Mouse (Mus musculus) CH12.LX (cell line): ENCODE measurements at regions not wholly inside any gene's neighbourhood (a gene's known extent, or its start where the extent isn't known, plus 50 kb on each side); places are given as distances from the start of the nearest gene placed in this dataset.

ENCODE experiments used
- DNase-seq: peaks from one replicate; pipeline ENCODE4 v3.0.0-alpha.2; 2013; ENCODE audit errors: extremely low read depth
- H3K27ac ChIP-seq: 2 replicates; pipeline ENCODE4 v1.5.1; 2012; ENCODE audit warnings: low read depth, mild to moderate bottlenecking, control low read depth, moderate library complexity; ENCODE audit not compliant: insufficient read depth
- H3K27me3 ChIP-seq: replicated peaks from 2 replicates; pipeline ENCODE3; 2012; ENCODE audit warnings: inconsistent platforms
- H3K36me3 ChIP-seq, 2 experiments: replicated peaks in 1 of 2; 2 replicates each; pipeline versions ENCODE3 to v1.6.1; 2012; ENCODE audit warnings: inconsistent platforms in 1 of 2, low read length in 1 of 2, mild to moderate bottlenecking in 1 of 2, mixed read lengths in 1 of 2, moderate library complexity in 1 of 2; ENCODE audit not compliant: control insufficient read depth in 1 of 2, insufficient read depth in 1 of 2
- H3K4me1 ChIP-seq, 2 experiments: 2 replicates each; pipeline ENCODE4 v1.6.1; 2012; ENCODE audit warnings: inconsistent platforms in 1 of 2, moderate library complexity in 1 of 2; ENCODE audit not compliant: insufficient read depth in 2 of 2, control insufficient read depth in 1 of 2
- H3K4me2 ChIP-seq: 2 replicates; pipeline ENCODE4 v1.6.1; 2012; ENCODE audit warnings: low read depth, mild to moderate bottlenecking, control low read depth; ENCODE audit not compliant: poor library complexity, insufficient read depth, severe bottlenecking
- H3K4me3 ChIP-seq, 3 experiments: fragments of 150-350 bp in 1 of 3; sonication (generic) in 1 of 3; replicated peaks in 1 of 3; 2 replicates each; pipeline versions ENCODE3 to v1.5.1; 2011 to 2012; ENCODE audit warnings: low read depth in 2 of 3, low read length in 2 of 3, mild to moderate bottlenecking in 2 of 3, moderate library complexity in 2 of 3, control low read depth in 1 of 3, improper control_type of control experiment in 1 of 3, inconsistent platforms in 1 of 3, mixed read lengths in 1 of 3; ENCODE audit not compliant: poor library complexity in 1 of 3
- H3K79me2 ChIP-seq: replicated peaks from 2 replicates; pipeline ENCODE4 v1.6.1; 2012; ENCODE audit warnings: mild to moderate bottlenecking, moderate library complexity; ENCODE audit not compliant: control insufficient read depth, poor library complexity, insufficient read depth, severe bottlenecking; ENCODE audit errors: extremely low read depth
- H3K9ac ChIP-seq: 2 replicates; pipeline ENCODE4 v1.6.1; 2012; ENCODE audit warnings: low read depth, mild to moderate bottlenecking, control low read depth, moderate library complexity; ENCODE audit not compliant: insufficient read depth
- H3K9me3 ChIP-seq: replicated peaks from 2 replicates; pipeline ENCODE3; 2012; ENCODE audit warnings: low read length, inconsistent platforms, mixed read lengths
- BHLHE40 ChIP-seq: IDR thresholded peaks from 2 replicates; pipeline ENCODE4 v1.6.1; 2011; ENCODE audit warnings: mild to moderate bottlenecking, low read depth, low read length, improper control_type of control experiment
- CHD2 ChIP-seq: IDR thresholded peaks from 2 replicates; pipeline ENCODE4 v1.6.1; 2011; ENCODE audit warnings: low read length, improper control_type of control experiment
- E2F4 ChIP-seq: IDR thresholded peaks from 2 replicates; pipeline ENCODE4 v1.6.1; 2011; ENCODE audit warnings: low read depth, low read length, improper control_type of control experiment; ENCODE audit not compliant: insufficient replicate concordance
- ELF1 ChIP-seq: IDR thresholded peaks from 2 replicates; pipeline ENCODE4 v1.6.1; 2014; ENCODE audit warnings: low read depth, mild to moderate bottlenecking, inconsistent platforms, low read length, improper control_type of control experiment
- EP300 ChIP-seq: IDR thresholded peaks from 2 replicates; pipeline ENCODE4 v1.6.1; 2011; ENCODE audit warnings: low read length, improper control_type of control experiment
- ETS1 ChIP-seq: conservative IDR thresholded peaks from 2 replicates; pipeline ENCODE4 v1.6.1; 2012; ENCODE audit warnings: low read depth, mild to moderate bottlenecking, inconsistent platforms, low read length, improper control_type of control experiment, moderate library complexity
- IRF4 ChIP-seq: IDR thresholded peaks from 2 replicates; pipeline ENCODE4 v1.6.1; 2014; ENCODE audit warnings: low read depth, mild to moderate bottlenecking, inconsistent platforms, low read length, improper control_type of control experiment
- JUND ChIP-seq: conservative IDR thresholded peaks from 2 replicates; pipeline ENCODE4 v1.6.1; 2011; ENCODE audit warnings: low read depth, low read length, improper control_type of control experiment
- KAT2A ChIP-seq: IDR thresholded peaks from 2 replicates; pipeline ENCODE4 v1.6.1; 2012; ENCODE audit warnings: low read length, improper control_type of control experiment, inconsistent platforms; ENCODE audit not compliant: insufficient replicate concordance
- MAX ChIP-seq: IDR thresholded peaks from 2 replicates; pipeline ENCODE4 v1.6.1; 2011; ENCODE audit warnings: low read length, improper control_type of control experiment
- MAZ ChIP-seq: IDR thresholded peaks from 2 replicates; pipeline ENCODE4 v1.6.1; 2012; ENCODE audit warnings: low read depth, mild to moderate bottlenecking, inconsistent platforms, low read length, improper control_type of control experiment, moderate library complexity
- MYC ChIP-seq: IDR thresholded peaks from 2 replicates; pipeline ENCODE4 v1.6.1; 2011; ENCODE audit warnings: low read depth, mild to moderate bottlenecking, improper control_type of control experiment, low read length
- NELFE ChIP-seq: IDR thresholded peaks from 2 replicates; pipeline ENCODE4 v1.6.1; 2011; ENCODE audit warnings: low read depth, low read length, improper control_type of control experiment
- POLR2A ChIP-seq: IDR thresholded peaks from 2 replicates; pipeline ENCODE4 v1.6.1; 2011; ENCODE audit warnings: low read depth, mild to moderate bottlenecking, improper control_type of control experiment, low read length
- SMC3 ChIP-seq: IDR thresholded peaks from 2 replicates; pipeline ENCODE4 v1.6.1; 2011; ENCODE audit warnings: low read depth, low read length, improper control_type of control experiment
- TBP ChIP-seq: conservative IDR thresholded peaks from 2 replicates; pipeline ENCODE4 v1.6.1; 2011; ENCODE audit warnings: low read depth, low read length, improper control_type of control experiment
- TCF12 ChIP-seq: IDR thresholded peaks from 2 replicates; pipeline ENCODE4 v1.6.1; 2014; ENCODE audit warnings: low read depth, mild to moderate bottlenecking, inconsistent platforms, low read length, improper control_type of control experiment
- UBTF ChIP-seq: IDR thresholded peaks from 2 replicates; pipeline ENCODE4 v1.6.1; 2012; ENCODE audit warnings: low read depth, mild to moderate bottlenecking, inconsistent platforms, low read length, improper control_type of control experiment, moderate library complexity
- USF1 ChIP-seq: IDR thresholded peaks from 2 replicates; pipeline ENCODE4 v1.6.1; 2014; ENCODE audit warnings: low read depth, mild to moderate bottlenecking, inconsistent platforms, low read length, improper control_type of control experiment
- USF2 ChIP-seq: conservative IDR thresholded peaks from 2 replicates; pipeline ENCODE4 v1.6.1; 2011; ENCODE audit warnings: low read depth, low read length, improper control_type of control experiment
- ZKSCAN1 ChIP-seq: IDR thresholded peaks from 2 replicates; pipeline ENCODE4 v1.6.1; 2012; ENCODE audit warnings: low read depth, inconsistent platforms, low read length, improper control_type of control experiment, borderline replicate concordance
- ZNF384 ChIP-seq: IDR thresholded peaks from 2 replicates; pipeline ENCODE4 v1.6.1; 2012; ENCODE audit warnings: low read depth, low read length, improper control_type of control experiment, inconsistent platforms
- dilution Hi-C: fragments of 300-500 bp; cut with MboI; formaldehyde crosslinking; loops from 2 replicates; pipeline ENCODE4 v1.14.3; 2020; ENCODE audit warnings: low sequenced_read_pairs; ENCODE audit not compliant: extremely low pct_unique_long_range_greater_than_20kb, extremely low pct_ligation_motif_present
- in situ Hi-C: fragments of 300-500 bp; cut with MboI; formaldehyde crosslinking; loops from 3 replicates; pipeline ENCODE4 v1.14.3; 2019; ENCODE audit warnings: low sequenced_read_pairs, low pct_ligation_motif_present, low pct_unique_long_range_greater_than_20kb, mixed read lengths

- H3K36me3 ChIP-seq = no peaks in the 10 kb centered on the region
Measured at GRCm38 (mm10) chr8:88467756-88468155, 53.4 kb upstream of the Nkd1 start.

GRCm38 (mm10) chr8:88470931-88471455 is 50.2 kb upstream of the Nkd1 start:
- no peaks in the 10 kb centered on the region for H3K79me2 ChIP-seq

More at GRCm38 (mm10) chr8:88467756-88468155, 53.4 kb upstream of the Nkd1 start:
- TF ChIP-seq ETS1 = no peak
- no peak for TF ChIP-seq ELF1
- TF ChIP-seq E2F4 = no peak
- TF ChIP-seq UBTF = no peak
- TF ChIP-seq TCF12 = no peak
- no peak for TF ChIP-seq ZKSCAN1
- no peak for TF ChIP-seq KAT2A
- Histone ChIP-seq H3K9ac (no peak overlapping the region), H3K4me3 (no peak overlapping the region), H3K9me3 (no peaks in the 10 kb centered on the region), H3K27me3 (peaks cover 28% of the 10 kb centered on the region), H3K4me2 (no peak overlapping the region), H3K79me2 (no peaks in the 10 kb centered on the region), H3K4me1 (no peaks in the 10 kb centered on the region), H3K27ac (no peak overlapping the region)
- no peak for DNase-seq
- in situ Hi-C loops (no loop called here), dilution Hi-C loops (no loop called here)

More at GRCm38 (mm10) chr8:88470931-88471455, 50.2 kb upstream of the Nkd1 start:
- H3K27me3 ChIP-seq = peaks cover 20% of the 10 kb centered on the region
- no peaks in the 10 kb centered on the region for H3K9me3 ChIP-seq
- in situ Hi-C loops = no loop called here
- no peak overlapping the region for H3K27ac ChIP-seq
- no peaks in the 10 kb centered on the region for H3K36me3 ChIP-seq
- H3K9ac ChIP-seq = no peak overlapping the region
- H3K4me2 ChIP-seq = no peak overlapping the region
- DNase-seq = no peak
- 0 out of 4 replicates have a peak, but pooled peaks cover 0 to 2% of the 10 kb centered on the region in 2 experiments for H3K4me1 ChIP-seq
- dilution Hi-C loops = no loop called here
- TF ChIP-seq EP300 (no peak), SMC3 (no peak), CHD2 (no peak), MAX (no peak), JUND (no peak), POLR2A (no peak), ETS1 (no peak), TBP (no peak), MYC (no peak), KAT2A (no peak), USF1 (no peak), MAZ (no peak), IRF4 (no peak), BHLHE40 (no peak), USF2 (no peak), ELF1 (no peak), NELFE (no peak), ZNF384 (no peak), E2F4 (no peak)
- TF ChIP-seq, all 38 proteins: peak for 0
- H3K4me3 ChIP-seq = no peak overlapping the region
